Mouse (Mus musculus): ENCODE results near the gene Tmem233.

Gene Tmem233

GRCm38 (mm10) chr5:116026561-116026960 is 56.5 kb downstream of the Tmem233 start:
- DNase-seq: no peak

DNA sequence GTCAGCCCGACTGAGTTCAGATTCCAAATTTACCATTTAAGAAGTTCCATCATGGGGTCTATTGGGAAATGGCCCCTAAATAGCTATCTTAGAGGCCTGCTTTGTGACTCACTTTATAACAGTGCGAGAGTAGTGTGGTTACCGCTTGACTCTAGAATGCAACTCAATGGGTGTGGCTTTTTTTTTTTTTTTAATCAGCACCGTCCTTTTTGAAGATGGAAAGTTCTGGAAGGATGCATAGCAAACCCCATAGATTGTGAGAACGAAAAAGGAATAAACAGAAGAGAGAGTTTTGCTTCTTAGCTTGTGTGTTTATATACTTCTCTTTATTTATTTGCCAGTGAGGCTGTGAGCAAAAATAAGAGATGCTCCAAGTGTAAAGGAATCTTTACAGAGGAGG is 56.9 kb downstream of the Tmem233 start:
- no peak for DNase-seq

GRCm38 (mm10) chr5:116024327-116024739 is 58.7 kb downstream of the Tmem233 start, which contains the start of gene Prkab1:
Gene Prkab1, minus strand, starts transcription at chr5:116024508.
- peak; percentile 95 for DNase-seq

- no peak for DNase-seq
Measured at GRCm38 (mm10) chr5:116023821-116024284, 59.2 kb downstream of the Tmem233 start.

DNA sequence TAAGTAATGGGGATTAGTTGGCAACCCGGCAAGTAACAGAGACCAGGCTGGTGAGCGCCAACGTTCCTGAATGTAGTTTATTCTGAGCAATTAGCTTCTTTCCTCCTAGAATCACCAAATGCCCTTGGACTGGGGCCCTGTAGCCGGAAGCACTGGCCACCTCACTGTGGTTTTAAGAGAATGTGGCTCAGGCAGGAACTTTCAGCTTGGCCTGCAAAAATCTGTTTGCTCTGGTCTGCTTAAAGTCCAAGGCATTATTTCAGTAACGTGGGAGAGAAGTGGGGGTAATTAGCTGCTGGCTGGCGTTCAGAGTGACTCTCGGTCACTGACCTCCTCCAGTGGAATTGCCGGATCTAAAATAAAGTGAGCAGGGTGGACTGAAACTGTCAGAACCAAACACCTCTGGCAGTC is 59.8 kb downstream of the Tmem233 start:
- peak; percentile 62 for DNase-seq

DNA sequence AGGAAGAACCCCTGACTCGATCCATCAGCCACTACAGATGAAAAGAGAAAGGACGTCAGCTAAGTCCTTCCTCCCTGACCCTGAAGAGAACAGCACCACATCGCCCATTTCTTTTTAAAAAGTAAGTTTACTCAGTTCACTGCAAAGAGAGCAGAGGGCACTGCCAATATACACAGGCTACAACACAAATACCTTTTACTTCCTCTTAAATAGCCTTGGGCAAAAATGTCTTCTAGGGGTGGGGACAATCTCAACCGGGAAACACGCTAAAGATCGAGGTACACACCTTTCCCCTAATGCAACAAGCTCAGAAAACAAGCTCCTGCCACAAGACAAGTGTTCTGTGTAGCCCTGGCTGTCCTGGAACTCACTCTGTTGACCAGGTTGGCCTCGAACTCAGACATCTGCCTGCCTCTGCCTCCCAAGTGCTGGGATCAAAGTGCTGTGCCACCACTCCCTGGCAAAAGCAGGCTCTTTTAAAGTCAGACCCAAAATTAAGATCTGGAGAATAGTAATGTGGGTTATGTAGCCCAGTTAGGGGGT is 60.3 kb downstream of the Tmem233 start:
- no peak for DNase-seq

DNA sequence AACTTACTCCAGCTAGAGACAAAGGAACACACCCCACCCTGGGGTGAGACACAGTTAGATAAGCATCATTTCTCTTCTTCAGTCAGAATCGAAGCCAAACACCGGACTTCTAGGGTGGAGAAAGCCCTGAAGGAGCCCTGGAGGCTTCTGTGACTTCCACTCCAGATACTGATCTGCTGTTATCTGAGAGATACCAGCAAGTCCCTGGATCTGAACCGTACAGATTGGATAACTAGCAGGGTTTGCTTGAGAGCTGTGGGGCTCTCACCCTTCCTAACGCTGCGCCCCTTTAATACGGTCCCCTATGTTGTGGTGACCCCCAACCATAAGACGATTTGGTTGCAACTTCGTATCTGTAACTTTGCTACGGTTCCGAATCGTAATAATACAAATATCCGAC is 60.9 kb downstream of the Tmem233 start:
- no peak for DNase-seq

DNA sequence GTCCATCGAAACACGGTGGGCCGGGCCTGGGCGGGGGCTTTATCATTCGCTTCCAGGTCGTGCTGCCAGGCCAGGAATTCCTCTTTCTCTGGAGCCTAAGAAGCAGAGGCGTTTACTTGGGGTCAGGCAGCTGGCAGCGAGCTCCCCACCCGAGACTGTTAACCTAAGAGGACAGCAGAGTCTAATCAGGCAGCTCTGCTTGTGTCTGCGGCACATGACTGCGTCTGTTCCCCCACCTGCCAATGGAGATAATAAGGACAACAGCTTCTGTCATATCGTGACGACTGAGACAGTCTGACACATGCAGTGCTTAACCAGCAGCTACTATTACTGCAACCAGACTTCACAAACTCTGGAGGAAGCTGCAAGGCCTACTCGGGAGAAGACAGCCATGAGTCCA is 61.5 kb downstream of the Tmem233 start:
- no peak for DNase-seq

DNA sequence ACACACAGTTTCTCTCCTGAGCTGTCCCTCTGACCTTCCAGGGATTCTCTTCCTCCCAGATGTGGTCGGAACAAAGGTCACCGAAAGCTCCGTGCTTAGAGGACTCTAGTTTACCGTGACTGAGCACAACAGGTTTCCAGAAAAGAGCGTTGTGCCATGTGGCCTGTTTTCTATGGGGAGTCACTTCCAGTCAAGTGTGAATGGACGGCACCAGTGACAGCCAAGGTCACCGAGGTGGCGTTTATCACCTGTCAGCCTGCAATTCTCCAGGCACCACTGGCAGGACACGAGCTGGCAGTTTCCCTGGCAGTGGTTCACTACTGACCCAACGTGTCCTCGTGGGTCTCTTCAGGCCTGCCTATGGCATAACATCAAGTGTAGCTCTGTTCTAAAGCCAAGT is 63.7 kb downstream of the Tmem233 start:
- no peak for DNase-seq

DNA sequence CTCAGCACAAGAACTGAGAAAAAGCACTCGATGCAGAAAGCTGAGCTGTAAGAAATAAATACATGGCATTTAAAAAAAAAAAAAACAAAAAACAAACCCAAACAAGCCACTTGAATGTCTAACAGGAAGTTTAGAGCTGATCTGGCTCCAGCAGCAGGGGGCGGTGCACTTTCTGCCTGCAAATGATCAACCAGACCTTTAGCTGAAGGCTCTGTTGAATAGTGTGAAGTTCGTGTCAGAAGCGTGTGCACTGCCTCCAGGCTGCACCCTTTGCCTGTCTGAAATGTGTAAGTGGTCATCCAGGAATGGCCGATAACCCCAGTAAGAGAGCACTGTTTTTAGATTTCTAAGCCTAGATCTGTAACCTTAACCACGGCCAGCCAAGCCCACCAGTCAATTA is 64.3 kb downstream of the Tmem233 start:
- no peak for DNase-seq

DNA sequence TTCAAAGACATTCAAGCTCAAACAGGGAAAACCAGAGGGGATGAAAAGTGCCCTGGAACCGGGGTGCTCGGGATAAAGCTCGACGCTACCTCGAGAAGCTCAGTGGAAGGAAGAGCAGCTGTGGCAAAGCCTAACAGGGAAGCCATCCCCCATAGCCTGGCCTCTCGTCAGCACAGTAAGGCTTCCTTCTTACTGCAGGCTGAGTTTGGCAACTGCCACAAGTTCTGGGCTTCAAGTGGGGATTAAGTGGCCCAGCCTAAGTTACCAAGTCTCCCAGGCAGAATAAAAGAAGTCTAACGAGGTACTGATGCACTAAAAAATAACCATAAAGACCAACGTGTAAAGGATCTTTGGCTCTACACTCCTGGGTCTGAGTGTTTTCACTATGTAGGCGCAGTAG is 64.8 kb downstream of the Tmem233 start:
- DNase-seq: no peak

DNA sequence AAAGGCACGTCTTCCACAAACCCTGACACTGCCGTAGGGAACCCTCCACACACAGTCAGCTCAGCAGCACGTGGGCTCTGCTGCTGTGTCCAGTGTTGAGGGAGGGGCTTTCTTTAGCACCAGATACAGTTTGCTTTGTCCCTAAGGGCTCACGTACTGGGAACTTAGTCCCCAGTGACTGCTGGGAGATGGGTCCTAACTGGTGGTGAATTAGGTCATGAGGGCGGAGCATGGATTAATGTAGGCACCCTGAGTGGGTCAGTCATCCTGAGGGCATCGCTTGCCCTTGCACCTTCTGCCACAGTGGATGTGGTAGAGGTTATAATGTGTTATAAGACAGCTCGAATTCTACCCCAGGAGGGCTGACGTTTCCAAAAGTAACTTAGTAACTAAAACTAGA is 65.7 kb downstream of the Tmem233 start:
- no peak for DNase-seq

- no peak for DNase-seq
Measured at GRCm38 (mm10) chr5:116016542-116016941, 66.5 kb downstream of the Tmem233 start.

DNA sequence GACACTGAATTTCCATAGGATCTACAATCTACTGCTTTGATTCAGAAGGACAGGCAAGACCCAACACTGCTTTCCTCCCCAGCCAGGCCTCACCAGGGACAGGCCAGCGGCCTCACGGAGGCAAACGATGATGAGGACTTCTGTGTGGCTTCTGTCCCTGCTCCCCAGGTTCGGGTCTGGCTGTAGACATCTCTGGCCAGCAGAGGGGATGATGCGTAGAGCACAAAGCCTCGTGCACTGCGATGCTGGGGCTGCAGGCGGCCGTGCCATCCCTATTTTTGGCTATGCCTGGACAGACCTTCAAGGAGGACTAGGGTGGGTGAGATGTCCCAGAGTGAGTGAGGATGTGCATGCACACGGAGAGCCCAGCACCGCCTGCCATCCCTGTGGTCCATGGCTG is 68.8 kb downstream of the Tmem233 start:
- no peak for DNase-seq

- DNase-seq: no peak
Measured at GRCm38 (mm10) chr5:116013821-116014220, 69.2 kb downstream of the Tmem233 start.

GRCm38 (mm10) chr5:116012503-116012902 is 70.5 kb downstream of the Tmem233 start:
- DNase-seq: no peak

DNA sequence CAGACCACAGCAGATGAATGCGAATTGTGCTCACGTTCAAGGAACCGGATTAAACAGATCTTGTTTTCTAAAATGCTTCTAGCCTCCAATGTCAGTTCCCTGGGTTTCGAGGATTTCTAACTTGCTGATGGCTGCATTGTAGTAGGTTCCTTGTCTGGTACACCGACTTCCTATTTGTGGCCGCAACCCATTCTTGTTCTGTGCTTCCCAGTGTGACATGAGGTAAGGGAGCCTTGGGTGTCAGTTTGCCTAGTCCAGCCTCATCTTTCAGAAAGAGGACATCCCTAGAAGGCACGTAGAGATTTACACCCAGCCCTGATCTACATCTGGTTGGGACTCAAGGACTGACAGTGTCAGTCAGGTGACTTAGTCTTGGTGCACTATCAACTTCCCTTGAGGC is 71.3 kb downstream of the Tmem233 start:
- DNase-seq: no peak

DNA sequence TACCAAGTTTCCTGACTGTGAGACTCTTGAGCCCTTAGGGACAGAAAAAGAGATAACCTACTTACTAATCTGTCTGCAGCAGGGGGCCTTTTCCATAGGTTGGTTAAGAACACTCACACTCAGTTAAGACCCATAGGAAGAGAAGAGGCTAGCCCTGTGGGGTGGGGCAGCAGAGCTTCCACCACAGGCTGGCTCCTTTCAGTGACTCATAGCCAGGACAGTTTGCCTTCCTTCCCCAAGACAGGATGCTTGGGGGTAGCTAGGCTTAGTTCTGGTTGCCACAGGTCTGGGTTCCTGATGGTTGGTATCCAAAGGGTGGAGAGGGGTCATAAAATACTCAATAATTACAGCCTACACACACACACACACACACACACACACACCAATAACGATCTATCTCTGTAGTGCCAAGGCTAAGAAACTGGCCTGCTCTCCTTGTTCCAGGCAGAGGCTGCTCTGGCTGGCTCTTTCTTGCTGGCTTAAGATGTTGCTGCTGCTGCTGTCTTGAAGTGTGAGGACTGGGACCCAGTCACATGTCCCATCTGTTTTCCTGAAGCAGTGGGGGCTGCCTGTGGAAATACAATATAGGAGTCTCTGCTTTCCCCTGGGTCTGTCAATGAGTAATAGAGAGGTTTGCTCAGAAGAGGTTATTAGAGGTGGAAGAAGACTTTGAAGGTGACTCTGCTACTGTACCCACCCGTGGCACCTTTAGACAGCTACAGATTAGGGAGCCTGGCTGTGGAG is 73.0 kb downstream of the Tmem233 start:
- DNase-seq: no peak

DNA sequence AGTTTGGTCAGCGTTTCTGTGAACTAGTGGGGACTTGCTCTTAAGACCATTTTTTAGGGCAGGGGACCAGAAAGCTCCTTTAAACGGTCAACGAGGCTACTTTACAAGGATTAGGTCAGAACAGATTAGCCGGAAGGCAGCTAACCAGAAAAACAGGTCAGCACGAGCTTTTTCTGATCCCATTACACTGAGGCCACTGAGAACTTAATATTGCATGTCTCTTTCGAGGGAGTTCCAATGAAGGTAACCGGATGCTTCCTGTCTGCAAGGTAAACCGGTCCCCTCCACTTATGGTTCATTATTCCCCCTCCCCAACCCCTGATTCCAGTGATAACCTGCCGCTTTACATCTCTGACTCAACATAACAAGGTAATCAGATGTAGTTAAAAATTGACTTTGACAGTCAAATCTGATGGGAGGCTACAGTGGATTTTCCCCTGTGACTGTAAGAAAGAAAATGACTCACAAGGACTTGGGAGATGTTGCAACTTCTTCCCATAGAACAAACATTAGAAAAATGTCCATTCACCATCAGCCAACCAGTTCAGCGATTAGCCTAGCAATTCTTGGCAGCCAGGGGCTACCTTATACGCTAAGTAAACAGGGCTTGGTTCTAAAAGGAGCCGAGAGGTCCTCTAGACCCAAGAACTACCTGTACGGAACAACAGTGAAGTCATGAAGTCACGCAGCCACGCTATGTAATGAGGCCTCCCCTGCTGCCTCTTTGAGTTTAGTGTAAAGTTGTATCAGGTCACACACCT is 73.8 kb downstream of the Tmem233 start:
- DNase-seq: no peak

GRCm38 (mm10) chr5:116007723-116008122 is 75.3 kb downstream of the Tmem233 start:
- DNase-seq: no peak

DNA sequence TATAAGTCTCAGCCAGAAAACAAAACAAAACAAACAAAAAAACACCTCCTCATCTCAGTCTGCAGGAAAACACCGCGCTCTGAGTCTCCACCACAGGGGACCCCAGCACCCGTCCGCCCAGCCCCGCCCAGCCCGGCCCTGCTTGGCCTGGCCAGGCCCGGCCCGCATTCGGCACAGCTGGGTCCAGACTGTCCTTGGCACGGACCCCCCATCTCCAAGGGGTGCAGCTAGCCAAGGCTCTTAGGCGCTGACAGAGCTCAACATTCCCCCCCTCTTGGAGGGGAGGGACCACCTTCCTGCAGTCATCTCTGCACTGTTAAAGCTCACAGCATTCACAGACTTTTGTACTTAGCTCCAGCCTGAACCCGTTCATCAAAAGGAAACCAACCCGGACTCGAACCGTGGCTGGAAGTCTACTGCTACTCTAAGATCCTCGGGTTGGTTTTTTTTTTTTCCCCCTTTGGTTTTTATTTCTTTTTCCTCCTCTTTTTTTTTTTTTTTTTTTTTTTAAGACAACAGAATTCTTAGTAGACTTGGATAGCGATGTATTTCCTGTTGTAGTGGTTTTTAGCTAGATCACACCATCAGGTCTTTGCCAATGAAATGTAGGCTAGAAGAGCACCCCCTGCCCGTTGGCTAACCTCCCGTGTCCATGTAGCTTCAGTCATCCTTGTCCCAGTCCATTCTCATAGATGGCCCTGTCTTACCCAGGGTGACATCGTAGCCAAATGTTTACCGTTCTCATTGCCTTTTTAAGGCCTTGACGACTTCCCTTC is 76.5 kb downstream of the Tmem233 start:
- no peak for DNase-seq

GRCm38 (mm10) chr5:116004271-116004670 is 78.8 kb downstream of the Tmem233 start:
- DNase-seq: peak; percentile 71

DNA sequence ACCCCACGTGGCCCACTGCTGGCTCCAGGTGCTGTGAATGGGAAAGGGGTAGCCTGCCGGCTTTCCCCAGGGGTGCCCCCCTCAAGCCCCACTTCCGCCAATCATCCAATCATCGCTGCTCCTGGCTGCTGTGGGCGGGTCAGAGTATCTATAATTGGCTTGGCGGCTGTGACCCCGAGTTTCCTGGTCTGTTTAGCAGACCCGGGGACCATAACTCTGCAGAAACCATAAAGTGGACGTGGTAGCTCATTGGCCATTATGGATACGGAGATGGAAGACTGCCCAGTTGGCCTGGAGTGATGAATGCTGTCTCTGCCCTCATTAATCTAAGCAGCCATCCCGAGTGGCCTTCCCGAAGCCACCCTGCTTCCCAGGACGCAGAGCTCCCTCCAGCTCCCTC is 79.2 kb downstream of the Tmem233 start:
- no peak for DNase-seq

Measured in right cerebral cortex, adult 18-20 months (tissue).